Mouse (Mus musculus): ENCODE measurements at regions not wholly inside any gene's neighbourhood (a gene's known extent, or its start where the extent isn't known, plus 50 kb on each side); places are given as distances from the start of the nearest gene placed in this dataset.

- DNase-seq (ENCODE audit: low read depth) = peak; percentile 75
Measured at GRCm38 (mm10) chr1:169155484-169156459, 375.5 kb downstream of the Nuf2 start.

DNA sequence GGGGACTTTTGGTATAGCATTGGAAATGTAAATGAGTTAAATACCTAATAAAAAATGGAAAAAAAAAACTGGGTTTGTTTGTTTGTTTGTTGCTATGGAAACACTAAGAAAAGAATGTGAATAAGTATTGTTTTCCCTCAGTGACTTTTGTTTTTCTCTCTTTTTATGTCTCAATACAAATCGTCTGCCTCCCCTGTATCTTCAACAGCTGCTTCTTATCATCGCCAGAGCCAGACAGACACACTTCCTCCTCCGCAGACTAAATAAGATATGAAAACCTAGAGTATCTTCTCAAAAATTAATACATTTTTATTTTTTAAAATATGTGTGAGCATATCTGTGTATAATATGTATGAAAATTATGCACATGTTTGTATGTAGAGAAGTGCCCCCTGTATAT is 389.0 kb downstream of the Nuf2 start:
- no peak for DNase-seq (ENCODE audit: low read depth)
- no peak for TF ChIP-seq POLR2A (IDR thresholded peaks at IDR 0.05; ENCODE audit: borderline replicate concordance, extremely low read depth, insufficient read depth, insufficient read length, poor library complexity, severe bottlenecking)
- no peak for TF ChIP-seq CTCF (IDR thresholded peaks at IDR 0.05; ENCODE audit: borderline replicate concordance, extremely low read depth, insufficient read depth, insufficient read length)

More at GRCm38 (mm10) chr1:169155484-169156459, 375.5 kb downstream of the Nuf2 start:
- TF ChIP-seq POLR2A (IDR thresholded peaks at IDR 0.05; ENCODE audit: borderline replicate concordance, extremely low read depth, insufficient read depth, insufficient read length, poor library complexity, severe bottlenecking) (no peak), CTCF (IDR thresholded peaks at IDR 0.05; ENCODE audit: borderline replicate concordance, extremely low read depth, insufficient read depth, insufficient read length) (no peak)

- TF ChIP-seq CTCF (IDR thresholded peaks at IDR 0.05; ENCODE audit: borderline replicate concordance, extremely low read depth, insufficient read depth, insufficient read length) (no peak), POLR2A (IDR thresholded peaks at IDR 0.05; ENCODE audit: borderline replicate concordance, extremely low read depth, insufficient read depth, insufficient read length, poor library complexity, severe bottlenecking) (no peak)
- peak; percentile 5 for DNase-seq (ENCODE audit: low read depth)
Measured at GRCm38 (mm10) chr1:169140056-169140455, 391.2 kb downstream of the Nuf2 start.

GRCm38 (mm10) chr1:169139507-169139906 is 391.8 kb downstream of the Nuf2 start:
- peak; percentile 68 for DNase-seq (ENCODE audit: low read depth)
- TF ChIP-seq POLR2A (IDR thresholded peaks at IDR 0.05; ENCODE audit: borderline replicate concordance, extremely low read depth, insufficient read depth, insufficient read length, poor library complexity, severe bottlenecking) = no peak
- no peak for TF ChIP-seq CTCF (IDR thresholded peaks at IDR 0.05; ENCODE audit: borderline replicate concordance, extremely low read depth, insufficient read depth, insufficient read length)

- no peak for TF ChIP-seq CTCF (IDR thresholded peaks at IDR 0.05; ENCODE audit: borderline replicate concordance, extremely low read depth, insufficient read depth, insufficient read length)
- TF ChIP-seq POLR2A (IDR thresholded peaks at IDR 0.05; ENCODE audit: borderline replicate concordance, extremely low read depth, insufficient read depth, insufficient read length, poor library complexity, severe bottlenecking) = no peak
- DNase-seq (ENCODE audit: low read depth) = no peak
Measured at GRCm38 (mm10) chr1:169139184-169139486, 392.1 kb downstream of the Nuf2 start.

- peak; percentile 62 for DNase-seq (ENCODE audit: low read depth)
- TF ChIP-seq POLR2A (IDR thresholded peaks at IDR 0.05; ENCODE audit: borderline replicate concordance, extremely low read depth, insufficient read depth, insufficient read length, poor library complexity, severe bottlenecking) (no peak), CTCF (IDR thresholded peaks at IDR 0.05; ENCODE audit: borderline replicate concordance, extremely low read depth, insufficient read depth, insufficient read length) (no peak)
Measured at GRCm38 (mm10) chr1:169138404-169139183, 392.7 kb downstream of the Nuf2 start.

DNA sequence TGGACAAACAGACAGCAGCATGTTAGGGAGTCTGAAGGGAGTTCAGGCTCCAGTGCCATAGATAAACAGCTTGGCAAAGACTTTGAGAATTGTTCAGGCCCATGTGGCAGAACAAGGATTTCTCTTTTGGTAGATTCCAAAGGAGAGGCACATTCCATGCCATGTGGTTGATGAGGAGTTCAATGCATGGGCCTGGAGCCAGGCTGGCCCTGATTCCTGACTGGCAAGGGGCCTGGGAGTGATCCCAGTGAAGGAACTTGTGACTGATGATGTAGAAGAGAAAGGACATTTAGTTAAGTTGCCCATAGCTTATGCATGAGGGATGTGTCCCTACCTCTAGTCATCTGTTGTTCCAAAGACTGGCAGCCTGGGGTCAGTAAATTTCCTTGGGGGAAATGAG is 395.7 kb downstream of the Nuf2 start:
- TF ChIP-seq POLR2A (IDR thresholded peaks at IDR 0.05; ENCODE audit: borderline replicate concordance, extremely low read depth, insufficient read depth, insufficient read length, poor library complexity, severe bottlenecking) (no peak), CTCF (IDR thresholded peaks at IDR 0.05; ENCODE audit: borderline replicate concordance, extremely low read depth, insufficient read depth, insufficient read length) (no peak)
- peak; percentile 19 for DNase-seq (ENCODE audit: low read depth)

GRCm38 (mm10) chr1:169103669-169104068 is 427.6 kb downstream of the Nuf2 start:
- peak; percentile 84 for DNase-seq (ENCODE audit: low read depth)
- TF ChIP-seq POLR2A (IDR thresholded peaks at IDR 0.05; ENCODE audit: borderline replicate concordance, extremely low read depth, insufficient read depth, insufficient read length, poor library complexity, severe bottlenecking) (no peak), CTCF (IDR thresholded peaks at IDR 0.05; ENCODE audit: borderline replicate concordance, extremely low read depth, insufficient read depth, insufficient read length) (no peak)

DNA sequence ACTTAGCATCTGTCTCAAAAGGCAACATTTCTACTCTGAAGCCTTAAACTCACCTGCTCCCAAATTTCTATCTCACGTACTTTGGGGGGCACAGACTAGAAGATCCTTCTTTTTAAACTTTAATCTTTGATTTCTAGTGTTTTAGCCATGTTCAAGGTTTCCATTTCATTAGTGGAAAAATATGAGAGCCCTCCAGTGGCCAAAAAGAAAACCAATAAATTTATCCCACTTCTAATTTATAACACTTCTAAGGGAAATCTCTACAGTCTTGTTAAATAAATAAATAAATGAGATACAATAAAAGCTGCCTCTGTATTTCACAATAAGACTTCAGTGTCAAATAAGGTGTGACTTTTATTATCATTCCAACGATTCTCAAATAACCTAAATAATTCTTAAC is 428.2 kb downstream of the Nuf2 start:
- TF ChIP-seq CTCF (IDR thresholded peaks at IDR 0.05; ENCODE audit: borderline replicate concordance, extremely low read depth, insufficient read depth, insufficient read length) (no peak), POLR2A (IDR thresholded peaks at IDR 0.05; ENCODE audit: borderline replicate concordance, extremely low read depth, insufficient read depth, insufficient read length, poor library complexity, severe bottlenecking) (no peak)
- DNase-seq (ENCODE audit: low read depth) = peak; percentile 43

- DNase-seq (ENCODE audit: low read depth) = peak; percentile 37
- no peak for TF ChIP-seq POLR2A (IDR thresholded peaks at IDR 0.05; ENCODE audit: borderline replicate concordance, extremely low read depth, insufficient read depth, insufficient read length, poor library complexity, severe bottlenecking)
- no peak for TF ChIP-seq CTCF (IDR thresholded peaks at IDR 0.05; ENCODE audit: borderline replicate concordance, extremely low read depth, insufficient read depth, insufficient read length)
Measured at GRCm38 (mm10) chr1:169099221-169099620, 432.0 kb downstream of the Nuf2 start.

DNA sequence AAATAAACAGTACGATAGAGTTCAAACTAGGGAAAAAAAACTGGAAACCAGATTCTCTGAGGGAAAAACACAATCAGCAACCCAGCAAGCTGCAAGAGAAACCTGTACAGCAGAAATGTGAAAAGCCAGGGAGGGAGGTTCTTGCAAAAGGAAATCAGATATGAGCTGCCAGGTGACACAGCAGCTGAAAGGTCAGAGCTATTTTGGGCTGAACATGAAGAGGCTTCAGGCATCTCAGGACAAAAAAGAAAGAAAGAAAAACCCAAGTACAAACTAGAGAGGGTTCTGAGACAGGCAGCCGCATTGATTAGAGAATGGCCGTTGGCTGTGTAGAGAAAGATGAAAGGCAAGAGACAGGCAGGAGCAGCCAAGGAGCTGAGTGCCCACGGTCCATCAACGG is 434.5 kb downstream of the Nuf2 start:
- TF ChIP-seq POLR2A (IDR thresholded peaks at IDR 0.05; ENCODE audit: borderline replicate concordance, extremely low read depth, insufficient read depth, insufficient read length, poor library complexity, severe bottlenecking) = no peak
- TF ChIP-seq CTCF (IDR thresholded peaks at IDR 0.05; ENCODE audit: borderline replicate concordance, extremely low read depth, insufficient read depth, insufficient read length) = no peak
- DNase-seq (ENCODE audit: low read depth) = peak; percentile 58
